Mouse (Mus musculus) heart, adult 2 months (tissue): ENCODE results near the gene Pitpnc1.

ENCODE experiments used
- CTCF ChIP-seq: fragments of 200-600 bp; IDR thresholded peaks from 2 replicates; pipeline ENCODE4 v1.8.1; 2022; ENCODE audit warnings: antibody characterized with exemption, mild to moderate bottlenecking, moderate library complexity
- POLR2A ChIP-seq: fragments of 200-500 bp; IDR thresholded peaks from 2 replicates; pipeline ENCODE4 v1.6.1; 2011; ENCODE audit warnings: mild to moderate bottlenecking, low read depth, low read length, control low read depth; ENCODE audit not compliant: insufficient read depth

- TF ChIP-seq CTCF (no peak), POLR2A (no peak)
Observed at GRCm38 (mm10) chr11:107372688-107373087, 97.8 kb downstream of the Pitpnc1 start.
